ENCODE assay signal across 2 mouse cellular contexts in the genomic region with DNA sequence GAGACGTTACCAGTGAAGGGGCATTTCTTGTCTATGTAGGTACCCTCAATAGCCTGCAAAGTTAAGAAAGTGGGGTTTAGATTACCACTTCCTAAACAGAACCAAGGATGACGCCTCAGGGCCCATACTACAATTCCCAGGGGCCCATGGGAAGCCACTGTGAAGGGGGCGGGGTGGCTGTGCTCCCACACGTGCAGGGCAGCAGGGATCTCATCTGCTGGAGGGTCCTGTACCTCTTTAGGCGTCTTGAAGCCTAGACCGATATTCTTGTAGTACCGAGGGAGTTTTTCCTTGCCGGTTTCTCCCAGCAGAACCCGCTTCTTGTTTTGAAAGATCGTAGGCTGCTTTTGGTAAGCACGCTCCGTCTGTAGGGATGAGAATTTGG.
A peak's percentile ranks its signal among the peaks of the same experiment; 100 is the strongest.
TF ChIP-seq lines count a peak whose summit lies in the region.

No protein-coding gene starts in this region.

TF ChIP-seq in CH12.LX, 34 proteins besides CTCF, POLR2A, EP300 and RAD21 (continued from another document):
- TF ChIP-seq GABPA (IDR thresholded peaks at IDR 0.05; ENCODE audit: insufficient replicate concordance, low read depth, low read length) (no peak), JUN (IDR thresholded peaks at IDR 0.05; ENCODE audit: insufficient read depth, low read depth, low read length) (no peak), BHLHE40 (IDR thresholded peaks at IDR 0.05; ENCODE audit: low read depth, low read length) (peak; percentile 81), CHD1 (IDR thresholded peaks at IDR 0.05; ENCODE audit: low read depth, low read length) (0 out of 2 replicates have a peak, but pooled peaks have one; percentile 7), NELFE (IDR thresholded peaks at IDR 0.05; ENCODE audit: low read depth, low read length) (no peak), MYC (IDR thresholded peaks at IDR 0.05; ENCODE audit: low read depth, low read length) (0 out of 2 replicates have a peak, but pooled peaks have one; percentile 32), MAX (IDR thresholded peaks at IDR 0.05; ENCODE audit: low read length) (peak; percentile 29), MXI1 (IDR thresholded peaks at IDR 0.05; ENCODE audit: low read depth, low read length) (peak; percentile 88), KAT2A (IDR thresholded peaks at IDR 0.05; ENCODE audit: insufficient replicate concordance, low read length) (0 out of 2 replicates have a peak, but pooled peaks have one; percentile 33), HCFC1 (IDR thresholded peaks at IDR 0.05; ENCODE audit: low read depth, low read length) (peak; percentile 66)

TF ChIP-seq in myocyte, 11 proteins besides CTCF, POLR2A, EP300 and RAD21 (continued from another document):
- no peak for TF ChIP-seq REST (IDR thresholded peaks at IDR 0.05; ENCODE audit: insufficient read depth, insufficient read length)
- no peak for TF ChIP-seq E2F4 (IDR thresholded peaks at IDR 0.05; ENCODE audit: insufficient read depth)
- no peak for TF ChIP-seq MYOG (IDR thresholded peaks at IDR 0.05; ENCODE audit: control insufficient read depth in 1 of 3, insufficient read depth in 1 of 3, insufficient read length in 2 of 3, low read depth in 2 of 3)
- no peak for TF ChIP-seq SRF (IDR thresholded peaks at IDR 0.05; ENCODE audit: control insufficient read depth, insufficient read length, low read depth)
- no peak for TF ChIP-seq MAX (IDR thresholded peaks at IDR 0.05; ENCODE audit: low read depth)
- no peak for TF ChIP-seq MYOD1 (IDR thresholded peaks at IDR 0.05; ENCODE audit: control insufficient read depth in 1 of 3, insufficient read length in 2 of 3, low read depth in 2 of 3)
- TF ChIP-seq TCF3 (IDR thresholded peaks at IDR 0.05; ENCODE audit: insufficient read length, low read depth): no peak
- no peak for TF ChIP-seq POLR2AphosphoS2 (IDR thresholded peaks at IDR 0.05; ENCODE audit: insufficient read length, low read depth)
